Mouse (Mus musculus): ENCODE measurements at regions not wholly inside any gene's neighbourhood (a gene's known extent, or its start where the extent isn't known, plus 50 kb on each side); places are given as distances from the start of the nearest gene placed in this dataset.

DNA sequence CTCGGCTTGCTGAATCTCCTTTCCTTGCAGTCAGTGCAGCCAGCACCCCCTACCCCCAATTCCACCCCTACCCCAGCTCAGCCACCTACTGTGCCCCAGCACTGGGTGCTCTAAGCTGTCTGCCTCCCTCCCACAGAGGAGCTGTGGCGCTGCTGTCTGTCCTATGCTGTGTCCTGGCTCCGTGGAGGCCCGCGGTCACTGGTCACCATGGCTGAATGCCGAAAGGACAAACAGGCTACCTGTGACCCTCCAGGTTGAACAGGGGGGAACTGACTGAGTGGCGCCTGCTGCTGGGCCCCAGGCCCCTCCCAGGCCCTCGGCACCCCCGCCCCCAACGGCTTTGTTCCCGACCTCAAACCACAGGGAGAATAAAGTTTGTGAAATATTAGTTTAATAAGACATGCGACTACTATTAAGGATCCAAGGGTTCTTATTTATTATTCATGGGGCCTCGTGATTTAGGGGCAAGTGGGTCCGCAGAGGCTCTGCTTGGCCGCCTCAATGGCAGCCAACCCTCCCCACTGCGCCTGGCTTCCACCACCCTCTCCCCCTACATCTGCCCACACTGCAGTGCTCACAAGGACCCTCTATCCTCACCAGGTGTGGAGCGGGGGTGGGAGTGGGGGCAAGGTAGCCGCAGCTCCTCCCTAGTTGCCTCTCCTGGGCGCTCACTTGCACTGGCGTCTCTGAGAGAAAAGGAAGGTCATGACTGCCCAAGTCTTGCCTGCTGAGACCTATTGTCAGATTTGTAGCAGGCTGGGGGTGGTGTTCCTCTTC lies 90.0 kb upstream of the Mvb12b start:
- Histone ChIP-seq H3K9me3 (no peaks in the 10 kb centered on the region), H3K4me3 (no peak overlapping the region), H3K36me3 (replicated peaks) (no peaks in the 10 kb centered on the region), H3K27me3 (ENCODE audit: poor library complexity, severe bottlenecking) (peaks cover 27% of the 10 kb centered on the region), H3K27ac (no peak overlapping the region), H3K4me1 (peaks cover 37% of the 10 kb centered on the region)
- WGBS: 76% methylated on average over 20 of the region's 20 CpGs
- DNase-seq (ENCODE audit: extremely low spot score, low spot score): no peak

DNA sequence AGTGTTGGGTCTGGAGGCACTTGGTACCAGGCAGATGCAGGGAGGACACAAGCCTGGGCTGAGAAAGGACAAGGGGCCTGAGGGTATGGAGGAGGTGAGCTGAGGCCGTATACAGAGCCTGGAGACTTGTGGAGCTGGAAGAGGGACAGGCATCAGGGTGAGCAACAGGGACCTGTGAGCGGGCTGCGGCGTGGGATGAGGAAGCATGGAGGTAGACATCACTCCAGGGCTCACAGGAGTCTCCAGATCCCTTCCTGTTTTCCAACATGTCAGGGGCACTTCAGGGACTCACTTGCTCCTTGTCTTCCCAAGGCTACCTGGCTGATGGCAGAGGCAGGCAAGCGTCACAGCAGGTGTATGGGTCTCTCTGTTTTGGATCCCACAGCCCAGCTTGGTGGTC lies 89.4 kb upstream of the Mvb12b start:
- peaks cover 30% of the 10 kb centered on the region for H3K27me3 ChIP-seq (ENCODE audit: poor library complexity, severe bottlenecking)
- no peak overlapping the region for H3K27ac ChIP-seq
- H3K36me3 ChIP-seq (replicated peaks): no peaks in the 10 kb centered on the region
- H3K9me3 ChIP-seq: no peaks in the 10 kb centered on the region
- H3K4me1 ChIP-seq: peaks cover 34% of the 10 kb centered on the region
- WGBS: 88% methylated on average over 5 of the region's 5 CpGs
- DNase-seq (ENCODE audit: extremely low spot score, low spot score): no peak
- no peak overlapping the region for H3K4me3 ChIP-seq

DNA sequence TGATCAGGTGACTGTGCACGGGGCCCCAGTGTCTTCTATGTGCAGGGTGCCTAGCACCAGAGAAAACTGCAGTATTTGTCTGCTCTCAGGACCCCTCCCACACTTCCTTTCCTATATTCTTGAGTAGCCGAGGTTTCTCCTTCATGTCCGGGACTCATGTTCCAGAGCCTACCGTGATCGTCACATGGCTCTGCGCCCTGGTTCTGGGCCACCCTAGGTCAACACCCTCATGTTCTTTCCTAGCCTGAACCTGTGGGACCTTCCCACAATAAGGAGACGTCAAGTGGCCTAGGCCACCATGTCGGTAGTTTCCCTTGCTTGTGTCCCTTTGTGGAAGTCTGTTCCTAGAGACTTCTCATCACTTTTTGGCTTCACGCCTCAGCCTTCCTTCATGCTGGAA lies 88.4 kb upstream of the Mvb12b start:
- DNase-seq (ENCODE audit: extremely low spot score, low spot score): no peak
- Histone ChIP-seq H3K4me3 (no peak overlapping the region), H3K4me1 (peaks cover 28% of the 10 kb centered on the region), H3K27me3 (ENCODE audit: poor library complexity, severe bottlenecking) (peaks cover 30% of the 10 kb centered on the region), H3K27ac (no peak overlapping the region), H3K36me3 (replicated peaks) (no peaks in the 10 kb centered on the region), H3K9me3 (no peaks in the 10 kb centered on the region)
- WGBS: 89% methylated on average over 9 of the region's 9 CpGs

DNA sequence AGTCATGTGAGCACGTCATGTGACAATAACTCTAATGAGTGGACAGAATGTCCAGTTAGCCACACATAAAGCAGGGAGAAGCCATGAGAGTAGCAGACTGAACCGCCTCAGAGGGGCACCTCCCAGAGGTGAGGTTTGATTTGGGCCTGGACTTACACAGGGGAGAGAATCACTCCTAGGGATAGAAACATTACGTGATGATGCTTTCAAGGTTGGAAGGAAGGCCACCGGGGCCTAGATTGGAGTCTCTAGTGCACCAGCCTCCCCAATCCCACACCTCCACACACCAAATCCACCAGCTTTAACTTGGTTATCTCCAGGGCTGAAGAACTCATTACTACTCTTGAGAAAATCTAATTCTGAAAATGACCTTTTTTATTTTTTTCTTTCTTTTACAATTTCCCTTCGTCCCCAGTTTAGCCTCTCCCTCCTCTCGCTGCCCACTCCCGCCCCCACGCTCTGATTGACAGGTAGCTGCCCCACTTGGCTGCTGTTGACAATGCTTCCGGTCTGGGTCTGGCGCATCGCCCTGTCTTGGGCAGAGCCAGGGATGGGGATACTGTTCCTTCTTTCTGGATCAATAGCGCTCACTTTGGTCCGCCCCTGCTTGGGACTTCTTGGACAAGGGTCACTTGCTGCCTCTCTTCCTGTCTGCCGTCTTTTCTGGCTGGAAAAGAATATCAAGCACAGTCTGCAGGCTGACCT lies 87.8 kb upstream of the Mvb12b start:
- 80% methylated on average over 14 of the region's 14 CpGs for WGBS
- H3K9me3 ChIP-seq: no peaks in the 10 kb centered on the region
- peak overlapping the region; percentile 63; the same call in 1 of the 2 replicates for H3K27ac ChIP-seq
- no peaks in the 10 kb centered on the region for H3K36me3 ChIP-seq (replicated peaks)
- no peak overlapping the region for H3K4me3 ChIP-seq
- peaks cover 30% of the 10 kb centered on the region for H3K27me3 ChIP-seq (ENCODE audit: poor library complexity, severe bottlenecking)
- peaks cover 28% of the 10 kb centered on the region for H3K4me1 ChIP-seq
- DNase-seq (ENCODE audit: extremely low spot score, low spot score): no peak

DNA sequence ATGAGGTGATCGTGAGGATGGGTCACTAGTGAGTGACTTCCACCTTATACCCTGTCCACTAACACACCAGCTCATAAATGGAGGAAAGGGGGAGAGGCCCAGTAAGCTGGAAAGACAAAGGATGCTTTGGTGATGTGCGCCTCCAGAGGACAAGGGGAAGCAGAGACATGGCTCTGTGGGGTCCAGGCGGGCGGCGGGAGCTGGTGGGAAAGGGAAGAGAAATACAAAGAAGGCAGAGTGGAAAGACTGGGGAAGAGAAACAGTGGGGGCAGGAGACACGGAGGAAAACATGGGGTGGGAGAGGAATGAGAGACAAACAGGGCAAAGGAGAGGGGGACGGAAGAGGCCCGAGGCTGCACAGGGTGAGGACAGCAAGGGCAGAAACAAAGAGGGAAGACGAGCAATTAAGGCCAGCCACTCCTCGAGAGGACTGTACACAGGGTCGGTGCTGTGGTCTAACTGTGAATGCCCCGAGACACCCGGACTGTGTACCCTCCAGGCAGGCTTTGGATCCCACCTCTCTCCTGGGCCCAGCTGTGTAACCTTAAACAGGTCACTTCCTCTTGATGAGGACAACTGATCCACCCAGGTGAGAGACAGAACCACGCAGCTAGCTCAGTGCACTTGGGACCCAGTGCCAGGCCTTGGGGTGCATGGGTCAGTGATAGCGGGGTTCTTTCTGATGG lies 87.1 kb upstream of the Mvb12b start:
- Histone ChIP-seq H3K4me1 (peaks cover 28% of the 10 kb centered on the region), H3K36me3 (replicated peaks) (no peaks in the 10 kb centered on the region), H3K27me3 (ENCODE audit: poor library complexity, severe bottlenecking) (peaks cover 30% of the 10 kb centered on the region), H3K4me3 (no peak overlapping the region), H3K27ac (peak overlapping the region; percentile 63), H3K9me3 (no peaks in the 10 kb centered on the region)
- DNase-seq (ENCODE audit: extremely low spot score, low spot score): no peak
- 69% methylated on average over 15 of the region's 15 CpGs for WGBS

DNA sequence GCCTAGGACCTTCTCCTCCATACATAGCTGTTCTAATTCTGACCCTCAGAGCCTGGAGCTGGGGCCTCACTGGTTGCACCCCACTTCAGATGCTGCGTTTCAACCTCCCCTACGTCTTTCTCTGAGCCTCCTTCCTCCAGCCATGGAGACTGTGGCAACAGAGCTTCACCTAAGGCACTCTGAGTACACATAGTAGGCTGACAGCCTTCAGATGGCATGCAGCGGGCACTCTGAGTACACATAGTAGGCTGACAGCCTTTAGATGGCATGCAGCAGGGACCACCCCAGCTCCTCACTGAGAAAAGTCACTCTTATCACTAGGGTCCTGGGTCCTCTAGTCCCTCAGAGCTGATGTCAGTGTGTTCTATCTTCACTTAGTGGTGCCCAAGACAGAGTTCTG lies 86.3 kb upstream of the Mvb12b start:
- H3K36me3 ChIP-seq (replicated peaks): no peaks in the 10 kb centered on the region
- no peak for DNase-seq (ENCODE audit: extremely low spot score, low spot score)
- WGBS: 79% methylated on average over 3 of the region's 3 CpGs
- no peak overlapping the region for H3K4me3 ChIP-seq
- peak overlapping the region; percentile 63; the same call in 1 of the 2 replicates for H3K27ac ChIP-seq
- H3K4me1 ChIP-seq: peaks cover 28% of the 10 kb centered on the region
- peaks cover 30% of the 10 kb centered on the region for H3K27me3 ChIP-seq (ENCODE audit: poor library complexity, severe bottlenecking)
- no peaks in the 10 kb centered on the region for H3K9me3 ChIP-seq

DNA sequence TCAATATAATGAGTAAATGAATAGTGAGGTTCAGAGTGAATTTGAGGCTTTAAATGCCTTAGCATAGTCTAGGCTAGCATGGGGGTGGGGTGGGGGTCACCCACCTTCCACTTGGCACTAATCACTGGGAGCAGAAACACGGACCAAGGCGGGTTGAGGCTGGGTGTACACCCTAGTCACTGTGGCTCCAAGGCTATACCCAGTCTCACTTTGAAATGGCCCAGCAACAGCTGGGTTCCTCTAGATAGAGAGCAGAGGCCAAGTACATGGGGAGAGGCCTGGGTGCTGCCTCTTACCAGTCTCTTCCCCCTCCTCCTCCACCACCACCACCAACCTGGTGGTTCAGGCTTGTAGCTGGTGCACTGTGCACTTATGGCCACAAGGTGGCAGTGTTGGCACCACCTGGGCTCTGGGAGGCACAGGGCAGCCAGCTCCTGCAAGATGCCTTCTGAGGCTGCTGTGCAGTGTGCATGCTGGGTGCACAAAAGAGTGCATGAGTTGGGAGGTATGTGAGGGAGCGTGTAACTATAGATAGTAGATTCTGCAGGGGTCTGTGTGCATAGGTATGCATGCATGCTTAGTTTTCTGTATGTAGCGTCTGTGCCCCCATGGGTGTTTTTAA lies 85.6 kb upstream of the Mvb12b start:
- DNase-seq (ENCODE audit: extremely low spot score, low spot score): peak; percentile 79
- WGBS: 73% methylated on average over 4 of the region's 4 CpGs
- H3K9me3 ChIP-seq: no peaks in the 10 kb centered on the region
- H3K4me1 ChIP-seq: peaks cover 28% of the 10 kb centered on the region
- no peaks in the 10 kb centered on the region for H3K36me3 ChIP-seq (replicated peaks)
- H3K4me3 ChIP-seq: no peak overlapping the region
- no peak overlapping the region for H3K27ac ChIP-seq
- H3K27me3 ChIP-seq (ENCODE audit: poor library complexity, severe bottlenecking): peaks cover 33% of the 10 kb centered on the region

DNA sequence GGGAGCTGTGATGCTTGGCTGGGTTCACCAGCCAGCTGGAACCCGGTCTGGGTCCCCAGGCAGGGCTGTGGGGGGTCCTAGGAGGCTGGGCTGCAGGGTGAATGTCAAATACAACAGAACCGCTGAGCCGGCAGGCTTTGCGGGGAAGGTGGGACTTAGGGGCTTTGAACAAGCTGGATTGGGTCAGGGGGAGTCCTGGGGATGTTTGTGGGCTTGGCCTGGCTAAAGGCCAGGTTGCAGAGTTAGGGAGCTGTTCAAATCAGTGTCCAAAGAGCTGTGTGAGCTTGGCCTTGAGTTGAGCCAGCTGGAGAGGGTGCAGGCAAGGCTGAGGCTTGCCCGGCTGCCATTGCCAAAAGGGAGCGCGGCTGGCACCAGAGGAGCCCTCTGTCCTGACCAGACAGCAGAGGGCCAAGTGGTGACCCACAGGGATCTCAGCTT lies 79.3 kb upstream of the Mvb12b start:
- Histone ChIP-seq H3K27ac (peak overlapping the region; percentile 12; the same call in 1 of the 2 replicates), H3K4me1 (peaks cover 31% of the 10 kb centered on the region), H3K27me3 (ENCODE audit: poor library complexity, severe bottlenecking) (peaks cover 42% of the 10 kb centered on the region), H3K36me3 (replicated peaks) (no peaks in the 10 kb centered on the region), H3K9me3 (no peaks in the 10 kb centered on the region), H3K4me3 (peak overlapping the region; percentile 1; the same call in 1 of the 2 replicates)
- no peak for DNase-seq (ENCODE audit: extremely low spot score, low spot score)
- WGBS: 46% methylated on average over 7 of the region's 7 CpGs

DNA sequence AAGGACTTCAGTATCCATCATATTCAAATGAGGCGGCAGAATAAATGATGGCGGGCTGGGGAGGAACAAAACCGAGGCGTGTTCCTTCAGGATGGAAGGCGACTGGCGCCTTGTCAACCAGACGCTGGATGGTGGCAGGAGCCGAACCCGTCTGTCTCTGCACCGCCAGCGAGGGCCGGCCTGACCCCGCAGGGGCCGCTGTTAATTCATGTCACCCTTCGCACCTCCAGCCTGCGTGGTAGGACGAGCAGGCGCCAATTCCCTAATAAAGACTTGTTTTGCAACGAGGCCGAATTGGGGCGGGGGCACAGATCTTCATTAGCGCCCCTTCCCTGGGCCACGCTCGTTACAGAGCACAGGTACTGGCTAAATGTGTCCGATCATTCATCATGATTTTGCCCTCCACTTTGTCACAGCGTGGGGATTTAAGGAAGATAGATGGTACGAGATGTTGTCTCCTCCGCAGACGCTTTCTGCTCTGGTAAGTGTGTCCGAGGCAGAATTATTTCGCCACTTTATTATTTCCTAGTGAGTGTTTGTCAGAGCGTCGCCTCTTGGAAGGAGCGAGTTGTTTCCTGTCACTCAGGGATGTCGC lies 78.7 kb upstream of the Mvb12b start:
- Histone ChIP-seq H3K27me3 (ENCODE audit: poor library complexity, severe bottlenecking) (peaks cover 42% of the 10 kb centered on the region), H3K36me3 (replicated peaks) (no peaks in the 10 kb centered on the region), H3K4me3 (peak overlapping the region; percentile 1), H3K27ac (peak overlapping the region; percentile 25; the same call in 1 of the 2 replicates), H3K9me3 (no peaks in the 10 kb centered on the region), H3K4me1 (peaks cover 36% of the 10 kb centered on the region)
- WGBS: 44% methylated on average over 35 of the region's 35 CpGs
- DNase-seq (ENCODE audit: extremely low spot score, low spot score): no peak

DNA sequence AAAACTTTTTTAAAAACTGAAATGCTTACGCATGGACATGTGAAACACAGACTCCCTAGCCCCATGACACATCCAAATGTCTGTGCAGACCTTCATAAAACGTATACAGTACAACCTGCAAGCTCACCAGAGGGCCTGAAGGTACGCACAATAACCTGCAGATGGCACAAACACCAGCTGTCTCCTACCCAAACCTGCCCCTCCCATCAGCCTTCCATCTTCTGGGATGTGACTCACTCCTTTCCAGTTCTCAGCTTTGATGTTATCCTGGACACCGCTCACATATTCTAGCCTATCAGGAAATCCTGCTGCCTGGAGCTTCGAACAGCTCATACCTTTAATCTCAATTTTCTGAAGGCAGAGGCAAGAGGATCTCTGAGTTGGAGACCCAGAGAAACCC lies 76.3 kb upstream of the Mvb12b start:
- Histone ChIP-seq H3K27ac (no peak overlapping the region), H3K27me3 (ENCODE audit: poor library complexity, severe bottlenecking) (peaks cover 42% of the 10 kb centered on the region), H3K9me3 (no peaks in the 10 kb centered on the region), H3K36me3 (replicated peaks) (no peaks in the 10 kb centered on the region), H3K4me1 (peaks cover 39% of the 10 kb centered on the region), H3K4me3 (no peak overlapping the region)
- DNase-seq (ENCODE audit: extremely low spot score, low spot score): no peak
- 92% methylated on average over 5 of the region's 5 CpGs for WGBS

DNA sequence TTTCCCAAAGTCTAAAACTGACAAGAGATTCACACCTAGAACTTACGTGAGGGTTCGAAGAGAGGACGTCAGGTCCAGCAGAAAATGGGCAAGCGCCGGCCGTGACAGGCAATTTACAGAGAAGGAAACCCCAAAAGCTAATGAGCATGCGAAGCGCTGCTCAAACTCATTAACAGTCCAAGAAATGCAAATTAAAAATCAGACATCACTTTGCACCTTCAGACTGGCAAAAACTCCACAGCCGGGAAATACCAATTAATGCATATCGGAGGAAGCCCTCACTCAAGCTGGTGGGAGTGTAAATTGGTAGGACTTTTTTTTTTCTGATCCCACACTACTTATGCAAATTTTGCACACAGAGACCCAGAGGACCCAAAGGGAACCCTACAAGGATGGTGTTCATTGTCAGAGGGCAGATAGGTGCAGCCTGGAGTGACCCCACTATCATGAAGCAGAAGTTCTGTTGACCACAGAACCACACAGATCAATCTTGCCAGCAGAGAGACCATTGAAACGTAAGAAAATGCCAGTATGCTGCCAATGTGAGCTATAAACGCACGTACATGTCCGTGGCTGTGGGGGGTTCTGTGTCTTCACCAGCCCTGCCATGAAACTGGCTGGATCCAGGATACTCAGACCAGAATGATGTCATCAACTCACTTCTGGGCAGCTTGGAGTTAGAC lies 74.8 kb upstream of the Mvb12b start:
- H3K27me3 ChIP-seq (ENCODE audit: poor library complexity, severe bottlenecking): peaks cover 31% of the 10 kb centered on the region
- H3K36me3 ChIP-seq (replicated peaks): no peaks in the 10 kb centered on the region
- WGBS: 81% methylated on average over 14 of the region's 14 CpGs
- no peak for DNase-seq (ENCODE audit: extremely low spot score, low spot score)
- H3K27ac ChIP-seq: peak overlapping the region; percentile 30; the same call in 1 of the 2 replicates
- no peak overlapping the region for H3K4me3 ChIP-seq
- H3K9me3 ChIP-seq: no peaks in the 10 kb centered on the region
- H3K4me1 ChIP-seq: peaks cover 39% of the 10 kb centered on the region

DNA sequence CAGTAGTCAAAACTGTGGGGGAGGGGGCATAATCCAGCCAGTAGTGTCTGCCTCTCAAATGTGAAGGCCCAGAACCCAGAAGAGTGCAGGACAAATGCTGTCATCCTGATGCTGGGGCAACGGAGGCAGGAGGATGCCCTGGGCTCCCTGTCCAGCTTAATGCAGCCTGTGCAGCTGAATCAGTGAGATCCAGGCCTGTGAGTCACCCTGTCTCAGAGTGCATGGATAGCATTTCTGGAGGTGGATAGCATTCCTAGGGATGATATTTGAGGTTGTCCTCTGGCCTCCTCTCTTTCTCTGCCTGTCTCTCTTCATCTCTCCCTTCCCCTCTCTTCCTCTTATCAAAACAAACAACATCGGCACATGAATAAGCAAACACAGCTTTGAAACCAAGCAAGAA lies 73.8 kb upstream of the Mvb12b start:
- Histone ChIP-seq H3K36me3 (replicated peaks) (no peaks in the 10 kb centered on the region), H3K27me3 (ENCODE audit: poor library complexity, severe bottlenecking) (peaks cover 21% of the 10 kb centered on the region), H3K27ac (peak overlapping the region; percentile 26; the same call in 1 of the 2 replicates), H3K4me3 (no peak overlapping the region), H3K4me1 (peaks cover 30% of the 10 kb centered on the region), H3K9me3 (no peaks in the 10 kb centered on the region)
- WGBS: 70% methylated on average over 2 of the region's 2 CpGs
- DNase-seq (ENCODE audit: extremely low spot score, low spot score): no peak

Data from forebrain, embryonic 10.5 days (tissue).